Mouse (Mus musculus) liver, embryonic 14.5 days (tissue): ENCODE results near the gene Foxn3.

Experiments used
- CTCF ChIP-seq: IDR thresholded peaks from 2 replicates; pipeline ENCODE4 v1.5.1; 2016; ENCODE audit warnings: antibody characterized with exemption, low read depth, control low read depth
- EP300 ChIP-seq: IDR thresholded peaks from 2 replicates; pipeline ENCODE4 v1.6.1; 2016; ENCODE audit warnings: antibody characterized with exemption, low read depth

GRCm38 (mm10) chr12:99610069-99610815, 46.9 kb upstream of the Foxn3 start:
- TF ChIP-seq CTCF (no peak), EP300 (no peak)
